Mouse (Mus musculus) left cerebral cortex, adult 8-10 months (tissue): ENCODE measurements around the gene Lmtk3. TPM values are rescaled to one million over a fixed set of nuclear protein-coding genes. Genes with fewer than 3 reads are reported as not detected.

ENCODE experiments used
- DNase-seq, 2 experiments: peaks; one replicate each; pipeline ENCODE4 v3.0.0; 2022; ENCODE audit warnings: low spot score in 2 of 2
- total RNA-seq, 4 experiments: library from RNA; stranded (reverse); gene quantifications; 2 replicates each; pipeline ENCODE4 v1.2.4; 2022

Gene Lmtk3
- 100 to 1,000 TPM; 219 to 241 (median 237) TPM for total RNA-seq

DNA sequence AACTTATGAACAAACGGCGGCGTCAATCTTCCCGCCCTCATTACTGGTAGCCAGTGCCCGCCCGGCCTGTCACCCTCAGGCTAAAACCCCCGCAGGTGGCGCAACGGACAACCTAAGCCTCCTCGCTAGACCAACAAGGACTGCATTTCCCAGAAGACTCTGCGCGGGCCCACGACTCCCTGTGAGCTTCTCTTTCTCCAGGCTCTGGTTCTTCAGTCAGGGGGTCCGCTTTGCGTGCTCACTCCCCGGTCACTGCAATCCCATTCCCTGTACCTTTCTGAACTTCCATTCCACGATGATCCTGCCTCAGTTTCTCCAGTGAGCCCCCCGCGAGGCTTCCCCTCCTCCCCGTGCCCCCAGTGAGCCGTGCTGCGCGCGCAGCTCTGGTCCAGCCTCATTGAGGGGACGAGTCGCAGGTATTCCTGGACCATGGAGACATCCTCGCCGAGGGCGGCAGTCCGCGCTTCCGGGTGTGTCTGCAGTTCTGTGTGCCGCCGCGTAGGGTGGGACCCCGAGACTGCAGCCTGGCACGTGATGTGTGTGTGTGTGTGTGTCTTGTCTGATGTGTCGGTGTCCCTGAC is at the start of gene Lmtk3:
TSS of gene Lmtk3 (plus strand) at position 228 of the 581 bp plus-strand sequence.
- DNase-seq = peak; percentile 73 to 88

DNA sequence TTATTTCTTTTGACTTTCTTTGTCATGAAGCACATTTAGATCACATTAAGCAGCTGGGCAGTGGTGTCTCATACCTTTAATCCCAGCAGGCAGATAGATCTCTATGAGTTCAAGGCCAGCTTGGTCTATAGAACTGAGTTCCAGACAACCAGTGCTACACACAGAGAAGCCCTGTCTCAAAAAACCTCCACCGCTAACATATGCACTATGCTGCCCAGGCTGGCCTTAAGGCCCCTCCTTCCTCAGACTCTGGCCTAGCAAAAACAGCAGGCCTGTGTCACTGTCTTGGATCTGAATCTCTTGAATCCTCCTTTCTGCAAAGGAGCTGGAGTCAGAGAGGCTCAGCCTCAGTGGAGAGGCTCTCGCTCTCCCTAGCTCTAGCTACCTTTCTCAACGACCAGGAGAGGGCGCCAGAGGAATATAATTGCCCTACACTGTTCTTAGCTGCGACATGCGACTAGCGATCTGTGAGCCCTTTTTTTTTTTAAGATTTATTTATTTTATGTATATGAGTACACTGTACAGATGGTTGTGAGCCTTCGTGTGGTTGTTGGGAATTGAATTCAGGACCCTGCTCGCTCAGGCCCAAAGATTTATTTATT is 44.3 kb upstream of the Lmtk3 start:
- peak in 1 of 2 experiments; percentile 64 for DNase-seq

DNA sequence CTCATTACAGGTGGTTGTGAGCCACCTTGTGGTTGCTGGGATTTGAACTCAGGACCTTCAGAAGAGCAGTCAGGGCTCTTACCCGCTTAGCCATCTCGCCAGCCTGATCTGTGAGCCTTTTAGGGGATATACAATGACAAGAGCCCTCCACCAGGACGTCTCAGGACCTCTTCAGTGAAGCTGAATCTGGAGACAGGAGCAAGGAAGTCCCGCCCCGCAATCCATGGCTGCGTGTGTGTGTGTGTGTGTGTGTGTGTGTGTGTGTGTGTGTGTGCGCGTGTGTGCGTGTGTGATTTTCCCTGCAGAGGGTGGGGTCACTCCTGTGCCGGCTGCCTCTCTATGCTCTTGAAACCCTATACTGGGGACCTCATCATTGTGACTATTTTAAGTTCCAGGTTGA is 43.7 kb upstream of the Lmtk3 start:
- no peak for DNase-seq

DNA sequence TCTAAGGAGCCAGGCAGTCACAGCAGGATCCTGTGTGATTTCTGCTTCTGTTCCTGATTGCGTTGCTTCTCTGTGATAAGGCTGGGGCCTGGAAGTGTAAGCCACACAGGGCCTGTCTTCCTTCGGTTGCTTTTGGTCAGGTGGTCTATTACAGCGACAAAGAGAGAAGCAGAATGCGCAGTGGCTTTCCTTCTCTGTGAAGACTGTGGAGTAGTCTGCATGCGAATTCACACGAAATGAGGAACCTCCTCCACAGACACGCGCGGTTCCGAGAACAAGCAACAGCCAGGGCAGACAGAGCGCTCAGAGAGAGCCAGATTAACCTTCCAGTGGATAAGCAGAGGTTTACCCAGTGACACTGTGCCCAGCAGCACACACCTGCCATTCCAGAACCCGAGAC is 42.2 kb upstream of the Lmtk3 start:
- no peak for DNase-seq

DNA sequence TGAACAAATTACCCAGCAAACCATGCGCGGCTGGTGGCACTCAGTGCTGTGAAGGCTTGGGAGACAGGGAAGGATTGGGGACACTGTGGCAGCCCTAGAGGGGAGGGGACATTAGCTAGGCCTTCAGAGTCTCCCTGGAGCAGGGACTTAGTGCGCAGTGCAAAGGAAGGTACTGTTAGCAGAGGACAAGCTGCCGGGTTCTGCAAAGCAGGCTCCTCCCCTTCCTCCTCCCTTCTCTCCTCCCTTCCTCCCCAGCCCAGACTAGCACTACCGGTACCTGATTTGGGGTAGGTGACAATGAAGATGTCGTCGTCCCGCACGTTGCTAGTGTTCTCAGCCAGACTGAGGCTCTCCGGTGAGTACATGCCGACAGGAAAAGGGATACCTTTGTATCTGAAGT is 41.8 kb upstream of the Lmtk3 start:
- peak in 1 of 2 experiments; percentile 30 for DNase-seq

DNA sequence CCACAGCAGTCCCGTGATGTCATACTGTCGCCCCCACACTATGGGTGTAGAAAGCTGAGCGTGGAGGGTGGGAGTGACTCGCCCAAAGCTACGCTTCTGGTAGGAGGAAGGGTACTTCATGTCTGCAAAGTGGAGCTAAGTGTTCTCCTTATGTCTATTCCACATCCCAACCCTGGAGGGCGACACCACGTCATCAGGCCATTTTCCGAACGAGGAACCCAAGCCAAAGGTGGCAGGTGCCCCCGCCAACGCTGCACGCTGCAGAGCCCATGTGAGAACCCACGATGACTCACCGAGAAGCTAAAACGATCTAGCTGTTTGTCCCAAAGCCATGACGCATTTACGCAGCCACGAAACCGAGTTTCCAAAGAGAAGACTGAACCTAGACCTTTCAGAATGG is 41.2 kb upstream of the Lmtk3 start:
- peak; percentile 65 to 87 for DNase-seq

DNA sequence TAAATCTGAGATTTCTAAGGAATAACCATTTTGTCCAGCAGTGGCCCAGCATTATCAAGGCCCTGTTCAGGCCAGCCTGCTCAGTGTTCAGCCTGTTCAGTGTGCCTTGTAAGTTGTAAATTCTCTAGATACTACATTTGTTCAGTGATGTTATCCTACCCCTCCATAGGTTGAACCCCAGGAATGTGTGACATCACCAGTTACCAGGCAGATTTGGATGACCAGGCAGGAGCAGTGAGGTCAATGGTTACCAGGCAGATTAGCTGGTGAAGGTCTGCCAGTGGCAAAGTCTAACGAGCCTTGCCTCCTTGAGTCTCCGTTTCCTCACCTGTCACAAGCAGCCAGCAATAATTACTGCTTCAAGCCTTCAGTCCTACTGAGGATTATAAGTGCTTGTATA is 39.2 kb upstream of the Lmtk3 start:
- DNase-seq = peak; percentile 35 to 69

DNA sequence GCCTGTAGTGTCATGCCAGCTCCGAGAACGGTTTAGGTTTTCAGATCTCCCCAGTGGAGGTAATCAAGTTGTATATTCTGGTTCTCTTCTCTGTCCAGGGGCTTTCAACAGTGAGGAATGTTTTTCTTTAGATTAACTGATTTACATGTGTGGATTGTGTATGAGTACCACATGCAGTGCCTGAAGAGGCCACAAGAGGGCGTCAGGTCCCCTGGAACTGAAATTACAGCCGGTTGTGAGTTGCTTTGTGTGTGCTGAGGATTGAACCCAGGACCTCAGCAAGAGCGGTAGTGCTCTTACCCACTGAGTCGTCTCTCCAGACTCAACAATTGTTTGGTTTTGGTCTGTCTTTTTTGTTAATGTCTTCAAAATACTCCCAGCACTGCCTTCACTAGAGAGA is 37.0 kb upstream of the Lmtk3 start:
- no peak for DNase-seq

DNA sequence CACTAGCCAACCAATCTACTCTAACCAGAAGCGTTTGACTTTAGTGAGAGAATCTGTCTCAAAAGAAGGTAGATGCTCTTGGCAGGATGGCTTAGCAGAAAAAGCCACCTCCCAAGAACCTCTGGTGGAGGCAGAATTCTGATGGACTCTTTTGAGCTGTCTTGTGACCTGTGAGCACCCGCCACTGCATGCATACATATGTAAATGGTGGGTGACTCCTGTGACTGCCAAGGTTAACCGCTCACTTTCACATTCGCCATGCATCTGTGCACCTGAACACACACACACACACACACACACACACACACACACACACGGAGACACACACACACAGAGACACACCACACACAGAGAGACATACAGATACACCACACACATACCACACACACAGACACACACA is 36.1 kb upstream of the Lmtk3 start:
- no peak for DNase-seq

DNA sequence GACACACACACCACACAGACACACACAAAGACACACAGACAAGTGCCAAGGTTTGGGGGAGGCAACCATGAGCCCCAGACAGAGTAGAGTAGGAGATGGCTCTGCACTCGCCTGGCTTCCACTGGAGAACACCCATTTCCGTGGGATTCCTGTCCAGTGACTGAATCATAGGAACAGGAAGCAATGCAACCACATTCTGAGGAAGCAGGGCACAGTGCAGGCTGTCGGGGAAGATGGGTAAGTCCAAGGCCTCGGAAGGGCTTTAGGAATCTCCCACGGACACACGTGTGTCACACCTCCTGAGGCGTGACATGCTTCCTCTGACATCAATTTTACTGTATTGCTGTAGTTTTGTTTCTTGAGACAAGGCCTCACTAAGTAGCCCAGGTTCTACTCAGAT is 35.4 kb upstream of the Lmtk3 start:
- no peak for DNase-seq

DNA sequence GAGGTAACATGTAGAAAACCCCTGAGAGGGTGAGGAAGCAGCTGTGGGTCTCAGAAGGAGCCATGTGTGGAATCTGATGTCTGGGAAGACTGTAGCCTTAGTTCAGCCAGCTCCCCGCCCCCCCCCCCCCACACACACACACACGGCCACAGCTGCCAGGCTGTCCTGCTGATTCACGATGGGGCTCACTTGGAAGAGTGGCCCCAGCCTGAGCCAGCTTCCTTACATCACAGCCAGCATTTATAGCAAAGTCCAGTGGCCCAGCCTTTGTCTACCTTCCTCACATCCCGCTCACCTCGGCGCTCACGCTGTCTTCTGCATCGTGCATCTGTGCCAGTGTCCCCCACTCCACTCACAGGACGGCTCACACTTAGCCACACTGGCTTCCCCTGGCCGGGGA is 34.1 kb upstream of the Lmtk3 start:
- DNase-seq = no peak

DNA sequence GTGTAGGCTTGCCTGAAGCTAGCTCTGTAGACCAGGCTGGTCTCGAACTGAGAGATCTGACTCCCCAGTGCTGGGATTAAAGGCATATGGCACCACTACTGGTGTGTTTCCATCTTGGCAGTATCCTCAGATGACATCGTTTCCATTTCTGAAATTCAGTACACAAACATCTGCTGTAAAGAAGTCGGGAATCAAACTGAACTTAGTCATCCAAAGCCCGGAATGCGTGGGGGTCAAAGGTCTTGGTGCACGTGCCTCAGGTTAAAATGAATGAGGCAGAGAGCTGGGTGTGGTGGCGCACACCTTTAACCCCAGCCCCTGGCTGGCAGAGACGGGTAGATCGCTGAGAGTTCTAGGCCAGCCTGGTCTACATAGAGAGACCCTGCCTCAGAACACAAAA is 33.4 kb upstream of the Lmtk3 start:
- DNase-seq = no peak

DNA sequence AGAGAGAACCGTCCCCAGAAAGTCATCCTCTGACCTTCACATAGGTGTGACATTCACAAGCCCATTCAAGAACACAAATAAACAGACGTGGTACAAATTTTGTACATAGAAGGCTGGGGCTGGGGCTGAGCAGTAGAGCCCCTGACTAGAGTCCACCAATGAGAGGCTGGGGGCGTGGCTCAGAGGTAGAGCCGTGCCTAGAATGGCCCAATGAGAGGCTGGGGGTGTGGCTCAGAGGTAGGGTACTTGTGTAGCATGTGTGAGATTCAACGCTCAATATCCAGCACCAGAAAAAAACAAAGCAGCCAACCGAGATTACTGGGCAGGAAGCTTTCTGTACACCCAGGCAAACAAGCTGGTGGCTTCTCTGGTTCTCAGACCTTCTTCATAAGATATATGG is 27.8 kb upstream of the Lmtk3 start:
- no peak for DNase-seq

DNA sequence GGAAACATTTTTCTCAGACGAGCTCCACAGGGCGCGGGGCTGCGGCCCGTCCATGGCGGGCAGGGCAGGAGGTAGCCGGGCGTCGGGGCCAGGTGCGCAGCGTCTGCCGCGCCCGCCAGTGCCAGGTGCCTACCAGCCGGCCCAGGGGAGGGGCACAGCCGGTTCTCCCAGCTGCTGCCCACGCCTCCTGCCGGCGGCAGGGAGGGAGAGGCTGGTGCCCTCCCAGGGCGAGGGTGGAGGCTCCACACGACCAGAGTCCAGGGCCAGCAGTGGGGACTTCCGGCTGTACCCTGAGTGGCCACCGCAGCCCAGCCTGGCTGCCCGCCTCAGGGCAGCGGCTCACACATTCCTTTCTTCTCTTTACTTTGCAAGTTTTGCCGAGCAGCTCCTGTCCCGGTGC is 24.1 kb upstream of the Lmtk3 start:
- no peak for DNase-seq

DNA sequence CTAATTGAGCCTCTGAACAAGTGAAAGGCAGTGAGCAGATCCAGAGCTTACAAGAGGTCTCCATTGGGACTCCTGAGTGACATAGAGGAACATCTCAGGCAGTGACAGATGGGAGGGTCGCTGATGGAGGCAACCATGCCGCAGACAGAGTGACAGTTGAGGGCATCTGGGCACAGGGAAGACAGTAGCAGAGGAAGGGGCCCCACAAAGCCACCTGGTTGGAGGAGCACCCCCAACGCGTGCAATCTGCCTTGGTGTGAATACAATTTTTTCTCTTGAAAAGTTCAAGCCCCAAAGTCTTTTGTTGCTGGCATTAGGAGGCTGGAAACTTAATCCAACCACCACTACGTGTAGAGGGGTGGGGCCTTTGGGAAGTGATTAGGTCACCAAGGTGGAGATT is 23.4 kb upstream of the Lmtk3 start:
- no peak for DNase-seq

DNA sequence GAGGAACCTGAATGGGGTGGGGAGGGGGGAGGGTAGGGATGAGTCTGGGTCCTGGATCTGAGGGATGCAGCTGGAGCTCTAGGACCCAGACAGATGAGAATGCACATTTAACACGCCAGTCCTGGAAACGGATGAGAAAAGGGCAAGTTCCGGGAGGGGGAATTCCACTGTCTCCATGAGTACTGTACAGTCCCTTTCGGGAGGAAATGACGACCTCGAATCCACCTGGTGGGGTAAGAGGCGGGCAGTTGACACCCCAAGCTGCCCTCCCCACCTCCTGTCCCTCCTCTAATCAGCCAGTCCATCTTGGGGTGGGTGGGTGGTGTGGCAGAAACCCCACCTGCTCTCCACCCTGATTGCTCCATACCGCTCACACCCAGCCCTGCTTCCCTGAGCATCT is 17.5 kb upstream of the Lmtk3 start:
- no peak for DNase-seq

DNA sequence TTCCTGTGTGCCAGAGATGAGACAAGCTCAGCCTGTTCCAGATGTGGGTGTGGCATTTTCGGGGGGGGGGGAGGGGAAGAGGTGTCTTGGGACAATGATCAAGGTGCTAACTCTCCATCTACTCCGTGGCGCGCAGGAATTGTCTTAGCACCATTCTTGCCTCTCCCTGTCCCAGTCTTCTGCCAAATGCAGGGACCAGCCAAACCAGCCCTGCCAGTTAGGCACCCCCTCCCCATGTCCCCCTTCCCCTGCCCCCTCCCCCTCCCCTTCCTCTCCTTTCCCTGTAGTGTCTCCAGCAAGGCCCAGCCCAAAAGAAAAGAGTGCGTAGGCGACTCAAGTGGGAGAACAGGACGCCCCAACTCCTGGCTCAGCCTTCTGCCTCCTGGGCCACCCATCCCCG is 16.8 kb upstream of the Lmtk3 start:
- DNase-seq = no peak

DNA sequence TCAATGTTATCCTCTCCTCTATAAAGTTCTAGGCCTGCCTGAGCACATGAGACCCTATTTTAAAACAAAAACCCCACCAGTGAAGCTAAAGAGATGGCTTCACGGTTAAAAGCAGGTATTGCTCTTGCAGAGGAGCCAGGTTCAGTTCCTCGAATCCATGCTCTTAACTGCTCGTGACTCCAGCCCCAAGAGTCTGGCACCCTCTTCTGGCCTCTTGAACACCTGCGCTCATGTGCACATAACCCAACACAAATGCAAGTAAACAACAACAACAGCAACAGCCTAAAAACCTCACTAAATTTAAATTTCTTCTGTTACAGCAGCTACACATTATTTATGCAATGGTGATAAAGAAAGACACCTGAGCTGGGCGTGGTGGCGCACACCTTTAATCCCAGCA is 16.0 kb upstream of the Lmtk3 start:
- no peak for DNase-seq

DNA sequence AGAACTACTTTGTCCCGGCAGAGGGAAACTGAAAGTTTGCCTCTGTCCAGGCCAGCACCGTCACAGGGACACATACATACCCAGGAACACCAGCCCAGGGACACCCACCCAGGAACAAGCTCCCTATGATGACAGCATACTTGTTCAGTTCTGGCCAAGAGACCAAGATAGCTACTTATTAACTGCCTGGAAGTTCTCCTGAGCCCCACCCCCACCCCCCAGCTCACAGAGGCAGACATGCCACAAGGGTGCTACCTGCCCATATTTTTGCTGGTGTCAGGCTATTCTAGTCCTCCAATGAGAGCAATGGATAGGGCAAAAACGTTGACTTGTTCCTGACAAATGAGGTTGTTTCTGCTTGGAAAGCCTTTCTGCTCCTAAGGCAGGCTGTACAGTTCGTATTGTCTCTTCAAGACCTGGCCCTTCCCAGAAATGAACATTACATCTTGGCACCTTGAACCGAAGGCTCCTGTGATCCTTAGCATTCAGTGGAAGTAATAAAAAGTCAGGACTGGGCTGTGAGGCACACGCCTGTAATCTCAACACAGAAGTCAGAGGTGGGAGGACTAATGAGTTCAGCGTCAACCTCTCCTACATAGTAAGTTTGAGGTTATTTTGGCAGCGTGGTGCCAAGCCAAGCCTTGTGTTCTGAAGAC is 13.0 kb upstream of the Lmtk3 start:
- DNase-seq = no peak

DNA sequence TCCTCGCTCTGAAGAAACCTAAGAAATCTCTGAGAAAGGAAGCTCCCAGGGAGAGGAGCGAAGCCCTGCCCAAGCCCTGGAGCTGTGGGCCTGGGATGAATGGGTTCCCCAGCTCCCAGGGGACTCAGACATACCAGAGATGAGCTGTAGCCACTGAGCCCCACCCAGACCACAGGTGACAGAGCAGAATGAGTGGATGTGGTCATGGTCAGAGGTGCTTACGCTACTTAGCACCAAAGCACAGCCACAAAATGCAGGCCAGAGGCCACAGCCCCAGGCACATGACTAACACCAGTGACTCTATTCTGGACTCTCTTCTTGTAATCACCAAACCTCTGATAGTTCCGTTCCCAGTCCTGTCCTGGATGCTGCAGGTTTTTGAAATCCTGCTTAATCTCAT is 12.4 kb upstream of the Lmtk3 start:
- no peak for DNase-seq

DNA sequence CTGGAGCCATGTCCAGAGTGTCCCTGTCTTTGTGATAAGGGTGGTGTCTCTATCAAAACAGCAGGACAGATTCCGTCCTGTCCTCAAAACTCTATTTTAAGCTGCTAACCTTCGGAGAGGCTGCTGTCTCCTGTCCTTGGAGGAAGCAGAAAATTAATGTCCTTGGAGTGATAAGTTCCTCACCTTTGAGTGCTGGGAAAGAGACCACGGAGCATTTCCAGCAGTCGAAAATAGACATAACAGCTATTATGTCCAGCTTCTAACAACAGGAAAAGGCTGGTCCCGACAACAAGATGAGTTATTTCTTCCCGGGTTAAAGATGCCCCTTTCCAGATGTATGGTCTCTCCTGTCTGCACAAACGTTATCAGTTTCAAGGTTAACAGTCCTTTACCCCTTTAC is 8.3 kb upstream of the Lmtk3 start:
- DNase-seq = no peak

DNA sequence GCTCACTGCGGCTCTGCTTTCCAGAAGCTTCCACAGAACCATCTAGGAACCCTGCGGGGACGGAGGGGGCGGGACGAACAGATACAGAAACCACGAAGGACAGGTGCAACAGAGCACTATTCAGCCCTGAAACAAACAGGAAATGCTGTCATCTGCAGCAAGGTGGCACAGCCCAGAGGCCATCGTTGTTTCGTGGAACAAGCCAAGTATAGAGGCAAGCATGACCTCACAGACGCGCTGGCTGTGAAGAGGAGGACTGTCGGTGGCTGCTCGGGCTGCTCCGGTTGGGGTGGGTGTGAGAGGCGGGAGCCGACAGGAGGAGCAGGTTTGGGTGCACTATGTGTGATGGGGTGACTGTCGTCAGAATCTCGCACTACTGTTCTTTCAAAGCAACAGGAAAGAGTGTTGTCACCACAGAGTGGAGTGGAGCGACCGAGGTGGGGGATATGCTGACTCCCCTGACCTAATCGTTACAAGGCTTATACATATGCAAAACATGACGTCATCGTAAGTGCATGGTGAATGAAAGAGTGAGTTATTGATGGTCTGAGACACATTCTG is 4.4 kb upstream of the Lmtk3 start:
- no peak for DNase-seq

DNA sequence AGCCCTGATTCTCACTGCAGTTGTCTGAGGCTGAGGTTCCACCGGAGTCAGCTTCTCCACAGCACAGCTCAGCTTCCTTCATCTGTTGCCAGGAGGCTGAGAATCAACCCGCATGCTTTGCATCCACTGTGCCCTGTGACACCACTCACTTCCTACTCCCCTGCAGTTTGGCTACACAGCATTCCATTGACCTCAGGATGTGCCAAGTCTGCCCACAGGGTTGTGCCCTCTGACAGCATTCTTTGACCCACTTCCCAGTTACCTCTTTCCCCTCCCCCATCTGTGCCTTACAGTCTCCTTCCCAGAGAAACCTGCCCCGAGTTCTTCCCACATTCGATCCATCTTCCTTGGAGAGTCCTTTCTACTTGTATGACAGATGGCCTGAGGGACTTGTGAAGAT is 1.3 kb upstream of the Lmtk3 start:
- no peak for DNase-seq
